11 mouse cellular contexts compared by ENCODE assay signal in genomic region chr10:61627195-61627937, GRCm38 (mm10). TPM values are rescaled to one million over a fixed set of nuclear protein-coding genes. Genes with fewer than 3 reads are reported as not detected.
A peak's percentile ranks its signal among the peaks of the same experiment; 100 is the strongest.
DNase-seq lines count a peak whose midpoint lies in the region; ATAC-seq and TF ChIP-seq lines count a peak whose summit lies in the region.
"Had no signal": no experiment of that assay in that cellular context is flagged by ENCODE, and none has a peak within 500 bp of the region (broad histone marks: within the 10 kb centered on the region; RNA-seq: fewer than 3 reads in every experiment).

No protein-coding gene starts in this region.

- H3K36me3 ChIP-seq in kidney, adult 2 months (ENCODE audit: control insufficient read depth, insufficient read depth, low read length): no peaks in the 10 kb centered on the region
- no peaks in the 10 kb centered on the region for H3K36me3 ChIP-seq in lung, embryonic 16.5 days (ENCODE audit: control insufficient read depth, insufficient read depth, low read length)
- no peaks in the 10 kb centered on the region for H3K36me3 ChIP-seq in intestine, embryonic 15.5 days

- DNase-seq in kidney, adult 2 months: peak; percentile 17
- no peak for DNase-seq in kidney, adult 11 months
- peak; percentile 41 for DNase-seq in R1 (ENCODE audit: low read depth, low spot score)
- peak; percentile 12 for DNase-seq in brain, adult 2 months (ENCODE audit: low read depth, low spot score)
- DNase-seq in spleen, postnatal 14 days (ENCODE audit: low spot score in 2 of 2): no peak
- DNase-seq: cerebellum, adult 9-10 months; gastrocnemius, postnatal 10 days; layer of hippocampus, postnatal 36 days had no signal

- peak; percentile 74 for ATAC-seq in lung, embryonic 16.5 days (ENCODE audit: low read depth)
- no peak for ATAC-seq in intestine, embryonic 15.5 days

- TF ChIP-seq CTCF in kidney, adult 2 months (conservative IDR thresholded peaks at IDR 0.05; ENCODE audit: insufficient read depth, insufficient read length, low read depth, low read length): no peak

- no peaks in the 10 kb centered on the region for H3K27me3 ChIP-seq in kidney, adult 2 months (replicated peaks; ENCODE audit: control insufficient read depth, insufficient read depth, low read length)
- H3K27me3 ChIP-seq in lung, embryonic 16.5 days (ENCODE audit: control insufficient read depth, insufficient read depth, low read depth, low read length): peaks cover 15% of the 10 kb centered on the region
- peaks cover 21% of the 10 kb centered on the region for H3K27me3 ChIP-seq in intestine, embryonic 15.5 days (replicated peaks)

- no peaks in the 10 kb centered on the region for H3K9me3 ChIP-seq in lung, embryonic 16.5 days (ENCODE audit: control insufficient read depth, low read length)
- no peaks in the 10 kb centered on the region for H3K9me3 ChIP-seq in intestine, embryonic 15.5 days

- H3K4me2 ChIP-seq in lung, embryonic 16.5 days (ENCODE audit: low read depth, low read length): no peak overlapping the region
- no peak overlapping the region for H3K4me2 ChIP-seq in intestine, embryonic 15.5 days (replicated peaks)

- WGBS in kidney, adult 2 months: 66% methylated on average over 15 of the region's 15 CpGs
- 26% methylated on average over 15 of the region's 15 CpGs for WGBS in lung, embryonic 16.5 days
- 60% methylated on average over 15 of the region's 15 CpGs for WGBS in intestine, embryonic 15.5 days

- H3K27ac ChIP-seq in kidney, adult 2 months (ENCODE audit: insufficient read depth, low read depth, low read length): no peak overlapping the region
- H3K27ac ChIP-seq in lung, embryonic 16.5 days (ENCODE audit: low read length): peak overlapping the region; percentile 51; the same call in 1 of the 2 replicates
- no peak overlapping the region for H3K27ac ChIP-seq in intestine, embryonic 15.5 days
- H3K27ac ChIP-seq: liver, embryonic 14.5 days had no signal

- no peak for TF ChIP-seq POLR2A in kidney, adult 2 months (IDR thresholded peaks at IDR 0.05; ENCODE audit: low read depth, low read length)

- H3K4me1 ChIP-seq in kidney, adult 2 months (ENCODE audit: control insufficient read depth, insufficient read depth, low read length): no peaks in the 10 kb centered on the region
- peaks cover 25% of the 10 kb centered on the region for H3K4me1 ChIP-seq in lung, embryonic 16.5 days (replicated peaks; ENCODE audit: control insufficient read depth, insufficient read depth, low read length)
- peaks cover 12% of the 10 kb centered on the region for H3K4me1 ChIP-seq in intestine, embryonic 15.5 days (replicated peaks)

- H3K4me3 ChIP-seq in kidney, adult 2 months (ENCODE audit: insufficient read depth, low read depth, low read length): no peak overlapping the region
- H3K4me3 ChIP-seq in lung, embryonic 16.5 days (ENCODE audit: low read length): no peak overlapping the region
- no peak overlapping the region for H3K4me3 ChIP-seq in intestine, embryonic 15.5 days (replicated peaks)

- H3K9ac ChIP-seq in lung, embryonic 16.5 days (ENCODE audit: low read length): no peak overlapping the region
- no peak overlapping the region for H3K9ac ChIP-seq in intestine, embryonic 15.5 days
- H3K9ac ChIP-seq: liver, embryonic 14.5 days had no signal

RNA-seq across cellular contexts. Expression of gene Ppa1, which starts 21.0 kb away (rescaled TPM):
- 34.6 and 34.9 TPM in 2 replicates for polyA plus RNA-seq in kidney, adult 2 months (2012; rRNA removed)
- 125 and 138 TPM in 2 replicates for polyA plus RNA-seq in lung, embryonic 16.5 days (2015; fragmentation: Nextera tagmentation; extraction: Ambion mirVana)
- polyA plus RNA-seq in intestine, embryonic 15.5 days (2015; fragmentation: Nextera tagmentation; extraction: Ambion mirVana): 232 and 235 TPM in 2 replicates

RNA-seq across cellular contexts. Expression of gene Npffr1, which starts 32.1 kb away (rescaled TPM):
- polyA plus RNA-seq in kidney, adult 2 months (2012; rRNA removed): 0.05 and 0.08 TPM in 2 replicates
- 0.08 TPM in 1 of 2 replicates, not detected in the other for polyA plus RNA-seq in lung, embryonic 16.5 days (2015; fragmentation: Nextera tagmentation; extraction: Ambion mirVana)
- 0.06 and 0.16 TPM in 2 replicates for polyA plus RNA-seq in intestine, embryonic 15.5 days (2015; fragmentation: Nextera tagmentation; extraction: Ambion mirVana)
- polyA plus RNA-seq: liver, embryonic 14.5 days had no signal

RNA-seq across cellular contexts. Expression of gene Sar1a, which starts 52.7 kb away (rescaled TPM):
- 64.3 and 67.7 TPM in 2 replicates for polyA plus RNA-seq in kidney, adult 2 months (2012; rRNA removed)
- polyA plus RNA-seq in lung, embryonic 16.5 days (2015; fragmentation: Nextera tagmentation; extraction: Ambion mirVana): 230 and 231 TPM in 2 replicates
- 184 and 192 TPM in 2 replicates for polyA plus RNA-seq in intestine, embryonic 15.5 days (2015; fragmentation: Nextera tagmentation; extraction: Ambion mirVana)

Comparison
In these comparisons a context has a peak if more than half of its experiments do, and no peak if none do; other contexts are left out.
1. DNase-seq: peak in kidney, adult 2 months (single experiment), R1 (single experiment) and brain, adult 2 months (single experiment); none in kidney, adult 11 months (single experiment) and spleen, postnatal 14 days (0 of 2).